Mouse (Mus musculus) cerebellum, adult 2 months (tissue): ENCODE measurements around the gene Sh2b3. TPM values are rescaled to one million over a fixed set of nuclear protein-coding genes. Genes with fewer than 3 reads are reported as not detected.

ENCODE experiments used
- DNase-seq, 2 experiments: peaks; one replicate each; pipeline ENCODE4 v3.0.0; 2021
- H3K27ac ChIP-seq: fragments of 200-500 bp; 2 replicates; pipeline ENCODE4 v1.5.1; 2012; ENCODE audit warnings: low read length, control low read depth, inconsistent platforms; ENCODE audit not compliant: insufficient read depth
- H3K27me3 ChIP-seq: fragments of 200-500 bp; 2 replicates; pipeline ENCODE4 v1.6.1; 2012; ENCODE audit warnings: inconsistent platforms, mild to moderate bottlenecking, low read length, moderate library complexity; ENCODE audit not compliant: control insufficient read depth, insufficient read depth
- H3K4me1 ChIP-seq: fragments of 200-500 bp; 2 replicates; pipeline ENCODE4 v1.6.1; 2011; ENCODE audit warnings: low read length; ENCODE audit not compliant: control insufficient read depth, insufficient read depth
- H3K4me3 ChIP-seq: fragments of 200-500 bp; replicated peaks from 2 replicates; pipeline ENCODE3; 2011; ENCODE audit warnings: mild to moderate bottlenecking, low read depth, low read length, control low read depth; ENCODE audit not compliant: insufficient read depth
- CTCF ChIP-seq: fragments of 200-500 bp; IDR thresholded peaks from 2 replicates; pipeline ENCODE4 v1.5.1; 2011; ENCODE audit warnings: low read depth, mild to moderate bottlenecking, control low read depth, low read length, moderate library complexity, borderline replicate concordance; ENCODE audit not compliant: insufficient read depth
- POLR2A ChIP-seq: fragments of 200-500 bp; IDR thresholded peaks from 2 replicates; pipeline ENCODE4 v1.6.1; 2011; ENCODE audit warnings: low read length, control low read depth, borderline replicate concordance; ENCODE audit not compliant: insufficient read depth
- WGBS: fragments of 180-500 bp; shearing (Covaris S2); methylation state at CpG from one replicate; pipeline ENCODE4 v1.1.7; 2018; 5-methylcytosine and 5-hydroxymethylcytosine counted together
- polyA plus RNA-seq: library from polyadenylated mRNA; depleted of rRNA; stranded (reverse); fragments of >200 nt; gene quantifications from 2 replicates; pipeline ENCODE4 v1.2.3, GENCODE M21; 2012

Sh2b3 gene
- polyA plus RNA-seq, 1 experiment = 30.8 TPM

DNA sequence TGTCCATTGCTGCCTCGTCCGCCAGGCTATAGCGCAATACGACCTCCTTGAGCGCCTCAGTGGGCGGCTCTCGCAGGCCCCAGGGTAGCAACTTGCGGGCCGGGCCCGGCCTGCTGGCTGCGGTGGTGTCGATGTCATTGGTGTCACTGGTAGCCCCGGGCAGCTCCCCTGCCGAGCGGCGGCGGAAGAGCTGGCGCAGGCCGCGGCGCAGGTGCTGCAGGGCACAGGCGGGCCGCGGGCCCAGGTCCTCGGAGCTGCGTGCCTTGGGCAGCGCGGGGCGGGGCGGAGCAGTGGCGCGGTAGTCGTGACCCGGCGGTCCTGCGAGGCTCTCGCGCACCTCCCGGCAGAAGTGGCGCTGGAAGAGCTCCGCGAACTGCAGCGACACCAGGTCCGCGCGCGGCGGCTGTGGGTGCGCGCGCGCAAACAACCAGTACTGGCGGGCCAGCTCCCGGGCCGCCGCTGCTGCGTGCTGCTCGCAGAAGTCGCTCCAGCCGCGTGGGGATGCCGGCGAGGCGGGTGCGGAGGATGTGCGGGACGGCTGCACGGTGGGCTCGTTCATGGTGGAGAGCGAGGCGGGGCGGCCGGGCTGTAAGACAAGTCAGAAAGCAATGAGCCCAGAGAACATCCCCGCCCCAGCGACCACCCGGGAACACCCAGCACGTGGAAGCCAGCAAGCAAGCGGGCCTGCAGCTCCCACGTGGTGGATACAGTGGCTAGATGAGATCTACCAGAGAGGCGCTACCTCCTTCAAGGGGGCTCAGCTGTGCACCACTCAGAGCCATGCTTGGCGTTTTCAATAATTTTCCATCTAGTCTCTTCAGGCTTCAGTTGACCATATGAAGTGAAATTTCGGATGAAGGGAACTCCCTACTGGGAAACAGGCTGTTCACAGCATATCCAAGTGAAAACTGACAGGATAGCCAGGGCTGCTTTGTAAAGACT lies 8.7 kb downstream of the Sh2b3 start:
- Histone ChIP-seq H3K27me3 (no peaks in the 10 kb centered on the region), H3K4me1 (peaks cover 74% of the 10 kb centered on the region), H3K27ac (peak overlapping the region; percentile 90), H3K4me3 (peak overlapping the region; percentile 17)
- WGBS = 3% methylated on average over 82 of the region's 82 CpGs
- TF ChIP-seq POLR2A (no peak), CTCF (no peak)
- DNase-seq = peak; percentile 81 to 83

DNA sequence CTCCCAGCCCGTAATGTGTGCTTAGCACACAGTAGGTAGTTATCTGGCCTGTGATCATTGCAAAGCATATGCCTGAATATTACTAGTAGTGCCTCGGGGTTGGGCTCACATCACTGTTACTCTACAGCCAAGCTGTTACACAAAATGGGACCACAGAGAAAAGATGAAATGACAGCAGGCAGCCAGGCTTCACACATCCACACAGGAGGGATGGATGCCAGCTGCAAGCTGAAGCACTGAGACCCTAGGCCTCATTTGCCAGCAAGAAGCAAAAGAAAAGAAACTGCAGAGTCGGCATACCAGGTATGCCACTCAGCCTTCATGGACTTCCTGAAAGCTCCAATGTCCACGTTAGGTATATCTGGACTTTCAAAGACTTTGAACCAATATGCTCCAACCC lies 9.6 kb downstream of the Sh2b3 start:
- Histone ChIP-seq H3K27ac (peak overlapping the region; percentile 90), H3K4me3 (peak overlapping the region; percentile 17), H3K27me3 (no peaks in the 10 kb centered on the region), H3K4me1 (peaks cover 83% of the 10 kb centered on the region)
- DNase-seq = no peak
- TF ChIP-seq CTCF = no peak
- no peak for TF ChIP-seq POLR2A
- 36% methylated on average over 4 of the region's 4 CpGs for WGBS

- DNase-seq = peak; percentile 65 to 79
- Histone ChIP-seq H3K4me3 (no peak overlapping the region), H3K4me1 (peaks cover 81% of the 10 kb centered on the region), H3K27me3 (no peaks in the 10 kb centered on the region), H3K27ac (peak overlapping the region; percentile 64; the same call in 1 of the 2 replicates)
- TF ChIP-seq CTCF (no peak), POLR2A (no peak)
- 19% methylated on average over 3 of the region's 3 CpGs for WGBS
These were observed 11.8 kb downstream of the Sh2b3 start for GRCm38 (mm10) chr5:121825606-121826005.

DNA sequence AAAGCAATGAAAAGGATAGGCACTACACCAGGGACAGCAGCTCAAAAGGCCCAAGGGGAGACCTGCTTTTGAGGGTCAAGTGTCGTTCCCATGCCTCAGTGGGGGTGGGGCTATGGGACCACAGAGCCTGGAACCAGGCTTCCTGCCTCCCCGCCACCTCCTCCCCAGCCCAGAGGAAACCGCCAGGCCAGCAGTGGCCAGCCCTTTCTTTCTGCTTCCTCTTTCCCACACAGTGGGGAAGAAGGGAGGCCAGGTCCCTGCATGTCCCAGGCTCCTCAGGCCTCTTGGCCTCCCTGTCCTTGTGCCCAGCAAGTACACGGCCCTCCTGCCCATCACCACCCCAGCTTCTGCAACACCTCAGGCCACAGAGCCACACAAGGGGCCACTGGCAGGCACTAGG lies 13.3 kb downstream of the Sh2b3 start:
- no peak overlapping the region for H3K4me3 ChIP-seq
- peaks cover 73% of the 10 kb centered on the region for H3K4me1 ChIP-seq
- H3K27ac ChIP-seq = peak overlapping the region; percentile 37
- no peak for TF ChIP-seq CTCF
- WGBS = 51% methylated on average over 4 of the region's 4 CpGs
- H3K27me3 ChIP-seq = no peaks in the 10 kb centered on the region
- peak in 1 of 2 experiments; percentile 20 for DNase-seq

DNA sequence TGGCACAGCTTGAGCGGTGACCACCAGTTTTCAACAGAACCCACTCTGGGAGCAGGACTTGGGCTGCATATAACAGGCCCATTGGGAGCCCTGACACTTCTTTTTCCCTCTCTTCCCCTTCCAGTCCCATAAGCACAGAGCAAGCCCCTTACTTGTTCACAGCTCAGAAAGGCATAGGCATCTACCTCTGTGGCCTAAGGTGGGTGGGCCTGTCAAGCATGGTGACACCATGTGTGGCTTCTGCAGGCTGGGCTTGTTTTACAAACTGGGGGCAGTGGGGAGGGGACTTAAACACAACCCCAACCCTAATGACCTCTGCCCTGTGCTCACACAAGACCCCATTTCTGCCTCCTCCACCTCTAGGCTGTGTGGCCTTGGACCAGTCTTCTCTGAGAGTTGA lies 13.8 kb downstream of the Sh2b3 start:
- WGBS = 50% methylated on average over 1 of the region's 1 CpGs
- TF ChIP-seq CTCF (no peak), POLR2A (no peak)
- H3K27me3 ChIP-seq = no peaks in the 10 kb centered on the region
- H3K4me3 ChIP-seq = no peak overlapping the region
- DNase-seq = no peak
- H3K4me1 ChIP-seq = peaks cover 70% of the 10 kb centered on the region
- H3K27ac ChIP-seq = 0 out of 2 replicates have a peak overlapping the region, but pooled peaks have one; percentile 37

- 26% methylated on average over 7 of the region's 7 CpGs for WGBS
- peak; percentile 17 to 31 for DNase-seq
- Histone ChIP-seq H3K27me3 (no peaks in the 10 kb centered on the region), H3K27ac (no peak overlapping the region), H3K4me3 (no peak overlapping the region), H3K4me1 (peaks cover 65% of the 10 kb centered on the region)
- TF ChIP-seq CTCF (no peak), POLR2A (no peak)
These were observed 14.5 kb downstream of the Sh2b3 start for GRCm38 (mm10) chr5:121822786-121823505.

DNA sequence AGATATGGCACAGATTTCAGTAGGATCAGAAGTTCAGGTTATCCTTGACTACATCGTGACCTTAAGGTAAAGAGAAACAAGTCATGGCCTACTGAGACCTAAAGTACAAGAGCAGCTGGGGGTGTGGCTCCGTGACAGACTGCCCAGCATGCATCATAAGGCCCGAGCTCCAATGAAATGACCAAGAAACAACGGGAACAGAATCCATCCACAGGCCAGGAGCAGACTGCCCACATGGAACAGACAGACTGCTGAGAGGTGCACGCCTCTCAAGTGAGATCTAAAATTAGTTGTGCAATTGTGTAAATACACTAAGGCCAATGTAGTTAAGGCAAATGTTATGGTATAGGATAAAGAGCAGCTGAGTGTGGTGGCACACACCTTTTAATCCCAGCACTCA lies 15.9 kb downstream of the Sh2b3 start:
- peak; percentile 50 to 69 for DNase-seq
- WGBS = 7% methylated on average over 5 of the region's 5 CpGs
- no peak for TF ChIP-seq CTCF
- no peak for TF ChIP-seq POLR2A

DNA sequence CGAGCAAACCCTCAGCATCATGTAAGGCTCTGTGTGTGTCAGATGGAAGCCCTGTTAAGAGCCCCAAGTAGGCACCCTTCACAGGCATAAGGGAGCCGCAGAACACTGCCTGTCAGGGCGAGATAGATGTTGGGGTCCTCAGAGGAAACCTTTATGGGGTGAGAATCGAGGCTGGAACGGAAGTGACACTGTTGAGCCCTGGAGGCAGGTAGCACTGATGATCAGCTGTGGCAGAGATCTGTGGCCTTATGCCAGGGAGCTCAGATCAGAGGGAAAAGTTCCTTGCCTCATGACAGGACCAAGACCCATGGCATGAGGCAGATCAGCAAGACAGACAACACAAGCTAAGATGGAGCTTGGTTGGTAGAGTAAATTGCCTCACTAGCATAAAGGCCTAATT lies 16.3 kb downstream of the Sh2b3 start:
- Histone ChIP-seq H3K4me3 (no peak overlapping the region), H3K4me1 (peaks cover 52% of the 10 kb centered on the region), H3K27me3 (no peaks in the 10 kb centered on the region), H3K27ac (no peak overlapping the region)
- TF ChIP-seq CTCF = no peak
- TF ChIP-seq POLR2A = no peak
- DNase-seq = peak; percentile 33 to 36
- 60% methylated on average over 5 of the region's 5 CpGs for WGBS

More for the DNA sequence above, 15.9 kb downstream of the Sh2b3 start:
- peaks cover 56% of the 10 kb centered on the region for H3K4me1 ChIP-seq
- H3K4me3 ChIP-seq = no peak overlapping the region
- H3K27ac ChIP-seq = no peak overlapping the region
- H3K27me3 ChIP-seq = no peaks in the 10 kb centered on the region
